Mouse (Mus musculus): Measurements from ENCODE around the gene Fryl.

The Fryl gene

DNA sequence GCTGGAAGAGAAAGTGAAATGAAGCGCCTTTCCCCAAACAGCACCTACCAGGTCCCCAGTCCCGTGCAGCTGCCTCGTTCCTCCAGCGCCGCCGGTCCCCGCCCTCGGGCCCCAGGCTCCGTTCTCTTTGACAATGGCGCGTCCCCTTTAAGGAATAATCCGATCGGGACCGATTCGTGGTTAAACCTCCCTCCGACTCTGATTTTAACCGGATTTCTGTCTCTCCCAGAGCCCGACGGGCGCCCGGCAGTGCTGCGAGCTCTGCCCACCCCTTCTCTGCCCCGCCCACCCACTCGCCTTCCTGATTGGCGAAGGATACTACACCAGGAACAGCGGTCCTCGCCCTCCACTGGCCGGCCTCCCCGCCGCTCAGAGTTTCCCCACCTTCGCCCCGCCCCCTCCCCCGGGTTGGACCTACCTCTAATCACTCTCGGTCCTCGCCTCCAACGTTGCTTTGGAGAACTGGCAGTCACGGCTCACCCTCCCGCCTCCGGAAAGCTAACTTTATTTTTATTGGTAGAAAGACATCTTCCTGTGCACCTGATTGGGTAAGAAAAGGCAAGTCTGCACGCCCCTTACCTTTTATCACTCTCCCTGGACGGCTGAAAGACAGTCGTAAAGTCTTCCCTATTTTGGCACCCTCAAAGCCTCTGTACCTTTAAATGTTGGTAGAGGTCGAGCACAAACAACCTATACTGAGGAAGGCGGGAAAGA, at the start of gene Fryl:
TSS of gene Fryl (minus strand) at position 268 of the 714 bp plus-strand sequence.
- peak; percentile 95 to 98 for DNase-seq (ENCODE audit: low spot score in 2 of 2)

DNA sequence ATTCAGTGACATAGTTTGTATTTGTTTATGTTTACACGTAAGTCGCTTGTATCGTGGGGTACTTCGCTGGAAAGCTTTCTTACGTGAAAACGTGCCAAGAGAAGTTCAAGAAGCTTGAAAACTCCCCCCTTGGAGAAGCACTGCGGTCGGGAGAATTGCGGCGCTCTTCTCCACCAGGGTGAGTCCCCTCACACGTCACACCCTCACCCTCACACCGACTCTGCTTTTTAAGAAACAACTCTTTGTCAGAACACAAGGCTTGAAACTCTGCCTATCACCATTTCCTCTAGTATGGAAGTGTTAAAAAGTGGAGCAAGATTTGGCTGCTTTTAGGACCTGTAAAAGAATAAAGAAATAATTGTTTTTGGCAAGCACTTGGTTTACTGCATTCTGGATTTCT, 48.1 kb upstream of the Fryl start:
- DNase-seq (ENCODE audit: low spot score in 2 of 2), result no peak

DNA sequence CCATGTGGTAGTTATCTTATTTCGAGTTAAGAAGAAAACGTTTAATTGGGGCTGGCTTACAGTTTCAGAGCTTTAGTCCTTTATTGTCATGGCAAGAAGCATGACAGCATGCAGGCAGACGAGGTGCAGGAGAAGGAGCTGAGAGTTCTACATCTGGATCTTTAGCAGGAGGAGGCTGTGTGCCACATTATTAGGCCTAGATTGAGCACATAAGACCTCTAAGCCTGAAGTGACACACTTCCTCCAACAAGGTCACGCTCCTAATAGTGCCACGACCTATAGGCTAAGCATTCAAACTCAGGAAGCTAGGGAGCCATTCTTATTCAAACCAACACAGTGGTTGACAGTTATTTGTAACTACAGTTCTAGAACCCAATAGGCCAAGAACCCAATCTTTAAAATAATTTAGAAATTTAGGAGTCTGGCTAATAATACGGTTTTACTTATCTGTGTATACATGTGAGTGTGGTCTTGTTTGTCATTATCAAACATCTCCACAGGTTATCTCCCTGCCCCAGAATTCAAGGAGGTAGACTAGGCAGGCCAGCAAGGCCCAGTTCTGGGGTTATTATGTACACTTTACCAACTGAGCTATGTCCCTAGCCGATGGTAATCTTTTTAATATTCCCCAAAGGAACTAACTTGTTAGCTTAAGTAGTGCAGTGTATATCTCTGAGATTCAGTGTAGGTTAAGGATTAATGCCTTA, 45.3 kb upstream of the Fryl start:
- no peak for DNase-seq (ENCODE audit: low spot score in 2 of 2)

DNA sequence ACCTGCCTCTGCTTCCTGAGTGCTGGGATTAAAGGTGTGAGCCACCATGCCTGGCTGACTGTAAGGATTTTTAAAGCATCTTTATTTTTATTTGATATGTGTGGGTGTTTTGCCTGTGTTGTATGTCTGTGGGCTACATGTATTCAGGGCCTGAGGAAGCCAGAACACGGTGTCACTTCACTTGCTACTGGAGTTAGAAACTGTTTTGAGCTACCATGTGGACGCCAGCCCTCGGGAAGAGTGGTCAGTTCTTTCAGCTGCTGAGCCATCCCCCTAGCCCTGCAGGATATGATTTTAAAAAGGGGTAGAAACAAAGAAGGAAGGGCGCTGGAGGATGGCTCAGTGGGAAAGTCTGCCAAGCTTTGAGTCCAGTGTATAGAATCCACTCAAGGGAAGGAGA, 39.5 kb upstream of the Fryl start:
- no peak for DNase-seq (ENCODE audit: low spot score in 2 of 2)

DNA sequence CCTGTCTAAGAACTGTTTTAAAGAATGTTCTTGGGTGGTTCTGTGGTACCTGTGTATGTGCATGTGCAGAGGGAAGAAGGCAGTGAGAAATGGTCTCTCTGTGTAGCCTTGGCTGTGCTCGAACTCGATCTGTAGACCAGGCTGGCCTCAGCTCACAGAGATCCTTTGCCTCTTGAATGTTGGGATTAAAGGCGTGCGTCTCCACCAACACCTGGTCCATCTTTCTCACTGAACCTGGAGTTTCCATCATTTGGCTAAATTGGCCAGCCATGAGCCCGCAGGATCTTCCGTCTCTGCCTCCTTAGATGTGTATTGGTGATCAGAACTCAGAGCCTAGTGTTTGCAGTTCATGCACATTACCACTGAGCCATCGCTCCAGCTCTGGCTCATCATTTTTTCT, 38.6 kb upstream of the Fryl start:
- no peak for DNase-seq (ENCODE audit: low spot score in 2 of 2)

DNA sequence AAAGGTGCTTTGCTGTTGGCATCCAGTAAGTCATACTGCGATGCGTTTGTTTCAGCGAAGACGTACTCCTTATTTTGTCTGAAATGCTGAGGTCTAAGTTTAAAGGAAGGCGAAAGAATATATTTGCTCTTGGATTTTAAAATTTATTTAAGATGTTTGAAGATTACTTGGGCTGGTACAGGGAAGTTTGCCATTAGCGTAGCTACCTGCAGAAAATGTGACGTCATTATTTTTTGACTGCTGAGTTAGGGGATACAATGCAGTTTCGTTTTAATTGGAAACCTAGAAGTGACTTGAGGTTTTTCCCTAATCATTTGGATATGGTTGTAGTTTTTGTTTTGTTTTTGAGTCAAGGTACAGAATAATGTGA, 37.0 kb upstream of the Fryl start:
- no peak for DNase-seq (ENCODE audit: low spot score in 2 of 2)

DNA sequence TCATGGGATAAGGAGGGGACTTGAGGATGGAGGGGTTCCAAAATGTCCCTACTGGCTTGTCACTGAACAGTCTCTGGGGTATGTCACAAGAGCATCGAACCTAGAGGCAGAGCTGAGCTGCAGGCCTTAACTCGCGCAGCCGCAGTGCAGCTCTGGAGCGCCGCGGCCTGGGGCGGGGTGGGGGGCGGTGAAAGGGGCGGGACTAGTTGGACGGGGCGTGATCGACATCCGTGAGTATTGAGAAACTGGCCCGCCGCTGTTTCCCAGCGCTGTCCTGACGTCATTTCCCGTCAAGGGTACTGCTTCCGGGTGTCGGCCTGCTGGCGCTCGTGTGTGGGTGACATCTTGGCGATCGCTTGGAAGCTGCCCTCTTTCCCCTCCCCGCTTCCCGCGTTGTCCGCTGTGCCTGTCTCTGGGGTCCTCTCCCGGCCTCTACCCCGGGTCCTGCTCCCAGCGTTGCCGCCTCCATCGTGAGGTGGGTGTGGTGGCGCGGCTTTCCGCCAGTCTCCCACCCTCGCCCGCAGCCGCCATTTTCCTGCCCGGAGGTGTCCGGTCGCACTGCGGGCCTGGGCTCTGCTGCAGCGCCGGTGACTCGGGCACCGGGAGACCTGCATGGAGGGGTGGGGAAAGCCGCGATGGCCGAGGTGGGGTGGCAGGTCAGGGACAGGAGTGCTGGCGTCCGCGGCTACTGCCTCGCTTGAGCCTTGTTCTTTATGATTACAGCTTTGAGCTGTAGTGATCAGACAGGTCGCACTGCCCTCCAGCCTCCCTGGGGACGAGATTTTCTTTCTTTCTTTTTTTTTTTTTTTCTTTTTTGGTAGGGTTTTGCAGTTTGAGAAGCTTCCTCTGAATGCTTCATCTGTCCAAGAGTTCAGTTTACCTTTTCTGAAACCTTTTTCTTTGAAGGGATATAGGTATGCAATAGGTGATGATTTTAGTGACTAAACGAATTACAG, 36.4 kb upstream of the Fryl start, which contains the start of gene Ociad1:
TSS of gene Ociad1 (plus strand) at position 283 of the 956 bp plus-strand sequence.
- DNase-seq (ENCODE audit: low spot score in 2 of 2), result peak; percentile 96 to 97

DNA sequence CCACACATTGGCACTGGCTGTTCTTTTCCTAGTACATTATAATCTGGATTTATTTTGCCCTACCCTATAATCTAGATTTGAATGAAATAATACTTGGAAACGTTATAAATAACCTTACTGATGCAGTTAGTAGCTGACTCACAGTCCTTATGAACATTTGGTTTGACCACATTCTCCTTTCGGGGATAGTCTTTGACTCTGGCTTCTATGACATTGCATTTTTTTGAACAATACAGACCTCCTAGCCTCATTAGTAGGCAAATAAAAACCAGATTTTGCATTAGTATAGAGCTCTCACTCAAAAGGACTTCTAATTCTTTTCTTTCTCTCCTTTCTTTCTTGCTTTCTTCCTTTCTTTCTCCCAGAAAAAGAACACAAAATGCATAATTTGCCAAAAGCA, 33.5 kb upstream of the Fryl start:
- DNase-seq (ENCODE audit: low spot score in 2 of 2), result no peak

DNA sequence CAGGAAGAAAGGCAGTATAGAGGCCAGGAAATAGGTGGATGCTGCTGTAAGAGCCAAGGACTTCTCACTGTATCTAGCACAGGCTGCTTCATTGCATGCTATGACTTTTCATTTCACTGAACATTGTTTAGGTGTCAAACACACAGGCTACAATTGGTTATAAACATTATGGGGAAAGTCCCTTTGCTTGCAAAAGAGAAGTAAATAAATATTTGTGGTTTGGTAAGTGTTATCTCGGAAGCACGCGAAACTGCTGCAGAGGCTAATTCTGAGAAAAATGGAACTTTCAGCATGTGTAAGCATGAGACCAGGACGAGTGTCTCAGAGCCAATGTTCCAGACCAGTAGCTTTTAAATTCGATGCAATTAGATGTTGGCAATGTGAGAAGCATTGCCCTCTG, 30.2 kb upstream of the Fryl start:
- DNase-seq (ENCODE audit: low spot score in 2 of 2), result no peak

DNA sequence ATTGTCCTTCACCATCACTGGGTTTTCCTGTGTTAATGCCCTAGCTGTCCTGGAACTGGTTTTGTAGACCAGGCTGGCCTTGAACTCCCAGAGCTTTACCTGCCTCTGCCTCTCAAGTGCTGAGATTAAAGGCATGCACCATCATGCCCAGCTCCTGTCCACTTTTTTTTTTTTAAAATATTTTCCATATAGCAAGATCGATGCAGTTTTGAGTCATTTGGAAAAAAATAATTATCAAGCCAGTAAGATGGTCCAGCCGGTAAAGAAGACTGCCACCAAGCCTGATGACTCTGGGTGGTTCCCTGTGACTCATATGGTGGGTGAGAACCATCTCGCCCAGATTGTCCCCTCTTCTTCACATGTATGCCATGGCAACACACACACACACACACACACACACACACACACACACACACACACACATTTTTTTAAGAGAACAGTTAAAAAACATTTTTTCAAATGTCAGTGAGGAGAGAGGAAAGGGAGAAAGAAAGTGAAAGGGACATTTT, 29.1 kb upstream of the Fryl start:
- no peak for DNase-seq (ENCODE audit: low spot score in 2 of 2)

DNA sequence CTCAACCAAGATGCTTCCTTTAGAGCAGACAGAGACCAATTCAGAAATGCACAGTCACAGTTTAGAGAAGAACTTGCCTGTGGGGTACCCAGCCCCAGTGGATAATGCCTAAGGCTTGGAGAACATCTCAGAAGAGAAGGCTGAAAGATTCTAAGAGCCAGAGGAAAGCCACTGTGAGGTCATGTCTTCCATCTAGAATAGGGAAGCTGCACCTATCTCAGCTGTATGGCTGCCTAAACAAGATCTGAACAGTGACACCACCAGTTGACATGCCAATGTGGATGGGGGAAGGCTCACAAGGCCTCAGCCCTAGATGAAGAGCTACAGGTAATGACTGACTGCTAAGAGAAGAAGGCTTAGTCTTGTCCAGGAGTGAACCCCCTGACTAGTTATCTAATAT, 27.6 kb upstream of the Fryl start:
- no peak for DNase-seq (ENCODE audit: low spot score in 2 of 2)

DNA sequence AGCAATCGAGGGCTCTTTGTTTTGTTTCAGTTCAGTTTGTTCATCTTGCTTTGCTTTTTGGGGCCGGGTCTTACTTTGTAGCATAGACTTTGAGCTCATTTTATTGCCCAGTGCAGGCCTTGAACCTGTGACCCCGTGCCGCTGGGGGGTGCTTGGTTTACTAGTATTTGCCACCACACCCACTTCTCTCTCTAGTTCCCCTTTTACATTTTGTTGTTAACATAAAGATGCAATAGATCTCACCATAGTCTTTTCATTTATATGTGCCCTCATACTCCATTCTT, 24.1 kb upstream of the Fryl start:
- DNase-seq (ENCODE audit: low spot score in 2 of 2), result no peak

DNA sequence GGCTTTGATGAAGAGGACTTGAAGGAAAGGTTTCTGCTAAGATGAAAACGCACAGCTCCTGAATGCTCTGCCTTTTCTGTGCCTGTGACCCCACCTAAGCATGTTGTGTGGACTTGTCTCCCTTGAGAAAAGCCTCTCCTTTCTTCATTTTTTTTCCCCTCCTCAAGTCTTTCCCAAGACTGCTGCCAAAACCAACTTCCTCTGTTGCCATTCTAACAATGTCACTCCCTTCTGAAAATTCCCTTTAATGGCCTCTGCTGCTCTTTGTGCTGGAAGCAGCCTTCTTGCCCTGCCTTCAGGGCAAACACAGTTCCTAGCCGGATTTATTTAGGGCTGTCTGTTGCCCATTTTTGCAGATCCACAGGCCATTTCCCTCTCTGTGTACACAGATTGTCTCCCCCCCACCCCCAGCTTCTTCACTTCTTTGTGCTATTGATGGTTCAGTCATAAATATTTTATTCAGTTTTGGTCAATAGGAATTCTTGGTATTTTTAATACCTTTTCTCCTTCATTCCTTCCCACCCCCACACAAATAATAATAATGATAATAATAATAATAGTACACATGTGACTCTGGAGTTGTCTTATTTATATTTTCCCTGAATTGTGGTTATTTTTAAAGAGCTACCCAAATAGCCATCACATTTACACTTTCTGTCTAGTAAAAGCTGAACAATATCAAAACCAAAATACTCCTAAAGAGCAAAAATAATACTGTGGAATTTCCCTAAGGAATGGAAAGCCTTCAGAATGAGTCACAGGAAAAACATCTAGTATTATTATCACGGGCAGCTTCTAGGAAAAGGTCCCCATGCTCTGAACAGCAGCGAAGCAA, 23.5 kb upstream of the Fryl start:
- no peak for DNase-seq (ENCODE audit: low spot score in 2 of 2)

DNA sequence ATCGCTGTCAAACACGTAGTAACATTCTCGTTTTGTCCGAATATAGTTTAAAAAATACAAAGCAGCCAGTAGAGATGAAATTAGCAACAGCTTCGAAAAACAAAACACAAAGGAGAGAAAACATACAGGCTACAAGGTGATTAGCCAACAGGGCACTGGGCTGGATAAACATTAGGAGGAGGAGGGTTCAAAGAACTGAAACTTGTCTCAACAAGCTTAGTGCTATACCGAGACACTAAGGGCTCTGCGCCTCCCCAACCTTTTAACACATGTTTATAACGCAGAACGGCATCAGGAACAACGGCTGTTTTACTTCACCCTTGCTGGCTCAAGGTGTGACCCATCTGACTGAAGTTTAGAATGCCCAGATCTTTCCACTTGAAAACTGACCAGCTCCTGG, 22.8 kb upstream of the Fryl start:
- no peak for DNase-seq (ENCODE audit: low spot score in 2 of 2)

DNA sequence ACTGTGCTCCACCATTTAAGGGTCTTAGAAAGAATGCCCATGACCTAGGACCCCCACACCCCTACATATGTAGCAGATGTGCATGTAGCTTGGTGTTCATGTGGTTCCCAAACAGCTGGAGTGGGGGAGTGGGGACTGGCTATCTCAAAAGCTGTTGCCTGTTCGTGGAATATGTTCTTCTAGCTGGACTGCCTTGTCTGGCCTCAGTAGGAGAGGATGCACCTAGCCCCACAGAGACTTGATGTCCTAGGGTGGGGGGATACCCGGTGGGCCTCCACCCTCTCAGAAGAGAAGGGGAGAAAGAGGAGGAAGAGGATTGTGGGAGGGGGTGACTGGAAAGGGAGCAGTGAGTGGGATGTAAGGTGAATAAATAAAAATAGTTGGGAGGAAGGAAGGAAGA, 18.5 kb upstream of the Fryl start:
- DNase-seq (ENCODE audit: low spot score in 2 of 2), result no peak

DNA sequence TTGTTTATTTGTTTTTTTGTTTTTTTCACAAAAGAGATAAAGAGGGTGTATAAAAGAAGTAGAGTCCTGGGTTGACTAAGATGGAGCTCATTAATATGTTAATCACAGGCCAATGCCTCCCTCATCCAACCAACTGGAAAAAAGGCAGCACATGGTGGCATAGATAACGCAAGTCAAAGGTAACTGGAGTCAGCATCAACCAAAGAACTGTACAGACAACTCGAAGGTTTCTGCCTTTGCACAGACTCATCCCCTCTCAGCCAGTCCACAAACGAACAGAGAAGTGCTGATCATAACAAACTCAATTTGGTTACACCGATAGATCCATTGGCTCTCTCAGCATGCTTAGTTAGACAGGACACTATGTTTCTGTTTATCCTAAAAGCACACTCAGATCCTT, 16.8 kb upstream of the Fryl start:
- DNase-seq (ENCODE audit: low spot score in 2 of 2), result no peak

DNA sequence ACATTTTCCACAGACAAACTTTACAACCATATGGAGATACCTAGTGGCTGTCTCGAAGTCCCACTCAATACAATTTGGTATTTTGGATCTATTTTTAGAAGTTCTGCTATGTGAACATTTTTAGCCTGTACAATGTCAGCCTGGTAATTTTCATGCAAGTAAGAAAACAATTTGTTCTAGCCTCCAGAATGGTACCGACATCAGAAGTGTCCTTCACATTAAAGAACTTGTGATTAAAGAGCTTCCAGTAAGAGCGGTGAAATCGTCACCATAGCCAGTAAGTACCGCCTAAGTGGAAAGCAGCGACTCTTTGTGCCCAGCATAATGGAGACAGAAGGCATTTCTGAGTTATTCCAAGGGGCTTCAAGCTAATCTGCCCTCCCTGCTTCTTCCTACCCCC, 14.2 kb upstream of the Fryl start:
- no peak for DNase-seq (ENCODE audit: low spot score in 2 of 2)

DNA sequence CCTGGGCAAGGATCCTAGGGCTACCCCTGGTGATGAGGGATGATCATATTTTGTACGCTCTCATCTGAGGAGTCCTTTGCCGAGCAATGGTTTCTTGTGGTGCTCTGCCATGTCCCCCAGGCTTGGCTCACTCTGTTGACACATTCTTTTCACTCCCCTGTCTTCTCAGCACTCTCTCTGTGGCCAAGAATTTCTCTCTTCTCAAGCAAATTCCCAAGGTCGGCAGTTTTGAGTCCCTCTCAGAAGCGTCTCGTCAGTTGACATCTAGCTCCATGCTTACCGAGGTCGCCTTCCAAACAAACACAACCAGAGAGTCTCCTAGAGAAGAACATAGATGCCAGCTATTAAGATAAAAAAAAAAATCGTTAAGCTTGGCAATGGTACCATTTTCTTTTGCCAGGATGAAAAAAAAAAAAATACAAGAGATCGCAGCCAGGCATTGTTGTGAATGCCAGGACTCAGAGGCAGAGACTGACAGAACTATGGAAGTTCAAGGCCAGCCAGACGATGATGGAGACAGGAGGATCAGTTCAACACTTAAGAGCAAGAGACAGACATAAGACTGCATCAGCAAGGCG, 12.3 kb upstream of the Fryl start:
- DNase-seq (ENCODE audit: low spot score in 2 of 2), result no peak

DNA sequence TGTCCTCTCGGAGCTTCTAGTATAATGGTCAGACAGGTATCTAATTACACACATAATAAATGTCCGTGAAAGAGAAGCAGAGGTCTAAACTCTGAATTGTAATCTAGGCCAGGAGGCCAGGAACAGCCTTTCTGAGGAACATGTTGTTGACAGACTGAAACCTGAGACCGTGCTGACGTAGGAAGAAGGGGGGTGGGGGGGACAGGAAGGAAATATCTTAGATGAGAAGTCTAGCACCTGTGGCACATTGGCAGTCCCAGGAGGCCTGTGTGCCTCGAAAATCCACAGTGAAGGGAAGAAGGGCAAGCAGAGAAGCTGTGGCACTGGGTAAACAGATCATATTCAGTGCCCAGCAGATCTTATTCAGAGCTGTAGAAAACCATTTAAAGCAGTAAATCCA, 9.0 kb upstream of the Fryl start:
- DNase-seq (ENCODE audit: low spot score in 2 of 2), result no peak

DNA sequence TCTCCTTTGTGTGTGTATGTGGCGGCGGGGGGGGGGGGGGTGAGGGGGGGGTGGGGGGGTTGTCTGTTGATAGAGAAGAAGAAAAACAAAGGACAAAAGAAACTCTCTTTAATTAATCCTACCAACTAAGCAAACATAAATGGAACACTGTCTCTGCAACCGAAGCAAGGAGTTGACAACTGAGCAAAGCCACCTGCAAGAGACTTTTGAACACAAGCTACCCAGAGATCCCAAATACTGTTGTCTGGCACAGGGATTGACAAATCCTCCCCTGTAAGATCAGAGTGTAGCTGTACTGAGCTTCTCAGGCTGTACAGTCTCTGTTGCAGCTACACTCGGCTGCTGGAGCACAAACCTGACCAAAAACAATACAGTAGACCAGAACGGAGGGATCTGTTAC, 7.7 kb upstream of the Fryl start:
- no peak for DNase-seq (ENCODE audit: low spot score in 2 of 2)

DNA sequence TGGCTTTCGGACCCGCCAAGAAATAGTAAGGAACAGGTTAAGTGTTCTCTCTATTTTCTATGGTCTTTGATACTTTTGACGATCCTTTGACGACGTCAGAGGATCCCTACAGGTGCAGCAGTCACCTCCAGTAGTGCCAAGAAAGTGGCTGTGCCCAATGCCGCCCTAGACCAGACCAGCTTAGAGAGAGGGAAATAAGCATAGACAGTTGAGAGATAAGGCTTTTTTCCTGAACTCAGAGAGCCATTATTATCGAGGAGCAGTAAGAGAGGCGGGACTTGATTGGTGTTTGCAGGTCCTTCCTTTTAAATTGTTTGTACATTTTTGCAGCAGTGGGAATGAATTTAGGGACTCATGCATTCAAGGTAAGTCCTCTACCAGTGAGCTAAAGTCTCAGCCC, 1.3 kb upstream of the Fryl start:
- DNase-seq (ENCODE audit: low spot score in 2 of 2), result no peak

Data from right cerebral cortex, postnatal 36 days (tissue).